Mouse (Mus musculus) C2C12 (cell line): ENCODE results near the gene Plekhj1. TPM values are rescaled to one million over a fixed set of nuclear protein-coding genes. Genes with fewer than 3 reads are reported as not detected.

Experiments used
- H3K27me3 ChIP-seq: one replicate; pipeline ENCODE4 v1.6.1; 2011; ENCODE audit not compliant: control insufficient read depth, insufficient read depth, insufficient read length
- H3K36me3 ChIP-seq: one replicate; pipeline ENCODE4 v1.6.1; 2011; ENCODE audit not compliant: control insufficient read depth, insufficient read depth
- H3K4me3 ChIP-seq: one replicate; pipeline ENCODE4 v1.5.1; 2011; ENCODE audit warnings: mild to moderate bottlenecking, control low read depth; ENCODE audit not compliant: poor library complexity, insufficient read depth, severe bottlenecking
- H3K79me2 ChIP-seq: one replicate; pipeline ENCODE4 v1.6.1; 2011; ENCODE audit not compliant: control insufficient read depth, insufficient read depth
- H3K79me3 ChIP-seq: one replicate; pipeline ENCODE4 v1.6.1; 2011; ENCODE audit warnings: low read depth, control low read depth
- H3ac ChIP-seq: one replicate; pipeline ENCODE3; 2011; ENCODE audit warnings: low read depth; ENCODE audit not compliant: control insufficient read depth, insufficient read length
- CEBPB ChIP-seq: IDR thresholded peaks from one replicate; pipeline ENCODE4 v1.6.1; 2011; ENCODE audit warnings: low read depth, mild to moderate bottlenecking, control low read depth, moderate library complexity
- CTCF ChIP-seq: IDR thresholded peaks from one replicate; pipeline ENCODE4 v1.5.1; 2011; ENCODE audit not compliant: control insufficient read depth, insufficient read depth, insufficient read length
- FOSL1 ChIP-seq: IDR thresholded peaks from one replicate; pipeline ENCODE4 v1.8.0; 2011; ENCODE audit warnings: mild to moderate bottlenecking, low read length; ENCODE audit not compliant: poor library complexity, insufficient read depth, severe bottlenecking
- MAX ChIP-seq: IDR thresholded peaks from one replicate; pipeline ENCODE4 v1.6.1; 2011; ENCODE audit warnings: mild to moderate bottlenecking, control low read depth
- MYOD1 ChIP-seq: IDR thresholded peaks from one replicate; pipeline ENCODE4 v1.6.1; 2011; ENCODE audit warnings: low read depth; ENCODE audit not compliant: control insufficient read depth, insufficient read length
- MYOG ChIP-seq: IDR thresholded peaks from one replicate; pipeline ENCODE4 v1.6.1; 2011; ENCODE audit not compliant: control insufficient read depth, insufficient read length; ENCODE audit errors: extremely low read depth
- USF1 ChIP-seq: IDR thresholded peaks from one replicate; pipeline ENCODE4 v1.6.1; 2011; ENCODE audit warnings: low read depth, mild to moderate bottlenecking, control low read depth, moderate library complexity
- polyA plus RNA-seq: library from polyadenylated mRNA; unstranded; fragments of >200 nt; fragmentation: generic; extraction: Trizol; gene quantifications from one replicate; pipeline ENCODE4 v1.2.1, GENCODE M21; 2012; ENCODE audit warnings: missing spikeins

Gene Plekhj1
- polyA plus RNA-seq, 1 experiment, result 74.8 TPM

GRCm38 (mm10) chr10:80796307-80796848 is 2.0 kb downstream of the Plekhj1 start:
- Histone ChIP-seq H3ac (peak overlapping the region; percentile 86), H3K4me3 (peak overlapping the region; percentile 99), H3K79me3 (peaks cover 45% of the 10 kb centered on the region), H3K79me2 (peaks cover 64% of the 10 kb centered on the region), H3K27me3 (no peaks in the 10 kb centered on the region), H3K36me3 (peaks cover 69% of the 10 kb centered on the region)
- no peak for TF ChIP-seq CTCF
- no peak for TF ChIP-seq MAX
- no peak for TF ChIP-seq USF1
- TF ChIP-seq CEBPB, result no peak
- no peak for TF ChIP-seq FOSL1
- no peak for TF ChIP-seq MYOD1
- no peak for TF ChIP-seq MYOG

GRCm38 (mm10) chr10:80794750-80795149 is 3.7 kb downstream of the Plekhj1 start:
- Histone ChIP-seq H3K27me3 (no peaks in the 10 kb centered on the region), H3K4me3 (no peak overlapping the region), H3K79me2 (peaks cover 47% of the 10 kb centered on the region), H3K79me3 (peaks cover 29% of the 10 kb centered on the region), H3K36me3 (peaks cover 65% of the 10 kb centered on the region), H3ac (no peak overlapping the region)
- TF ChIP-seq MAX (no peak), CEBPB (no peak), MYOD1 (no peak), MYOG (no peak), USF1 (no peak), FOSL1 (no peak), CTCF (no peak)

DNA sequence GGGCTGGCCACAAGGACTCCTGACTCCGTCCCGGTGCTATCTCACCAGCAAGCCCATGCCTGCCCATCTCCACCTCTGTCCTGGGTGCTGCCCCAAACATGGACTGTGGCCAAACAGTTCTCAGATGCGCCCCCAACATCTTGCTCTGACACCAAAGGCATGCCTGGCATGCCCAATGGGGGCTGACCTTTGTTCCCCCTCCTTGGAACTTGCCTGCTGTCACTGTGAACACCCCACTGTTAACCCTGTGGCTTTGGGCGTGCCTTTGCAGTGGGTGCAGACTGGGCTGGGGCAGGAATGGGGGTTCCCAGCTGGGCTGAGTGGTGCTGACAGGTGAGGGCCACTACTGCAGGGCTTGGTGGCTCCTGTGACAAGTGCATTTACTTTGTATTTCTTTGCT is 4.6 kb downstream of the Plekhj1 start:
- peaks cover 66% of the 10 kb centered on the region for H3K36me3 ChIP-seq
- no peak overlapping the region for H3K4me3 ChIP-seq
- H3K79me3 ChIP-seq, result peaks cover 20% of the 10 kb centered on the region
- TF ChIP-seq MYOD1 (peak; percentile 3), FOSL1 (no peak)
- no peaks in the 10 kb centered on the region for H3K27me3 ChIP-seq
- no peak overlapping the region for H3ac ChIP-seq
- H3K79me2 ChIP-seq, result peaks cover 38% of the 10 kb centered on the region

- H3K79me2 ChIP-seq, result peaks cover 32% of the 10 kb centered on the region
- H3K27me3 ChIP-seq, result no peaks in the 10 kb centered on the region
- no peak overlapping the region for H3K4me3 ChIP-seq
- H3K36me3 ChIP-seq, result peaks cover 70% of the 10 kb centered on the region
- H3K79me3 ChIP-seq, result peaks cover 17% of the 10 kb centered on the region
- no peak overlapping the region for H3ac ChIP-seq
- TF ChIP-seq USF1 (no peak), CEBPB (no peak), CTCF (no peak), MAX (no peak), MYOD1 (no peak), MYOG (no peak), FOSL1 (no peak)
These were observed 5.2 kb downstream of the Plekhj1 start for GRCm38 (mm10) chr10:80793033-80793784.

- peaks cover 24% of the 10 kb centered on the region for H3K79me2 ChIP-seq
- H3ac ChIP-seq, result no peak overlapping the region
- no peaks in the 10 kb centered on the region for H3K27me3 ChIP-seq
- H3K4me3 ChIP-seq, result no peak overlapping the region
- TF ChIP-seq FOSL1, result no peak
- H3K36me3 ChIP-seq, result peaks cover 78% of the 10 kb centered on the region
- peaks cover 14% of the 10 kb centered on the region for H3K79me3 ChIP-seq
These were observed 6.0 kb downstream of the Plekhj1 start for GRCm38 (mm10) chr10:80792175-80793032.
